Mouse (Mus musculus): ENCODE results near the gene Gm28635. TPM values are rescaled to one million over a fixed set of nuclear protein-coding genes. Genes with fewer than 3 reads are reported as not detected.

The Gm28635 gene
- polyA plus RNA-seq, 2 experiments = 0.01 TPM; not detected in 1

- TF ChIP-seq CTCF (IDR thresholded peaks at IDR 0.05; ENCODE audit: low read depth) = no peak
- TF ChIP-seq EP300 (IDR thresholded peaks at IDR 0.05; ENCODE audit: low read depth) = no peak
- WGBS (ENCODE audit: insufficient replicate concordance) = 88% methylated on average over 14 of the region's 14 CpGs
These were observed 46.0 kb upstream of the Gm28635 start for GRCm38 (mm10) chr2:84723856-84724255.

GRCm38 (mm10) chr2:84721182-84721581 lies 43.3 kb upstream of the Gm28635 start:
- no peak overlapping the region for H3K4me3 ChIP-seq (ENCODE audit: insufficient read depth in 1 of 2, low read depth in 2 of 2, low read length in 2 of 2)

More at GRCm38 (mm10) chr2:84723856-84724255, 46.0 kb upstream of the Gm28635 start:
- no peak for DNase-seq (ENCODE audit: low read depth in 3 of 3, low spot score in 3 of 3)
- no peak overlapping the region for H3K9ac ChIP-seq (replicated peaks)
- no peaks in the 10 kb centered on the region for H3K27me3 ChIP-seq (ENCODE audit: control insufficient read depth, insufficient read depth, low read length)
- peaks cover 42% of the 10 kb centered on the region for H3K36me3 ChIP-seq (replicated peaks; ENCODE audit: control insufficient read depth, insufficient read depth, low read depth)
- H3K9me3 ChIP-seq (ENCODE audit: control insufficient read depth, low read length) = no peaks in the 10 kb centered on the region
- ATAC-seq (ENCODE audit: insufficient read depth) = no peak
- no peak overlapping the region for H3K4me3 ChIP-seq (ENCODE audit: insufficient read depth in 1 of 2, low read depth in 2 of 2, low read length in 2 of 2)
- H3K4me1 ChIP-seq (replicated peaks; ENCODE audit: control insufficient read depth in 2 of 2, insufficient read depth in 2 of 2, low read length in 1 of 2) = peaks cover 20 to 26% of the 10 kb centered on the region in 2 experiments
- no peak overlapping the region; the same call in 1 of the 2 replicates for H3K4me2 ChIP-seq (ENCODE audit: low read depth)
- no peak overlapping the region for H3K27ac ChIP-seq

GRCm38 (mm10) chr2:84720718-84721117 lies 42.9 kb upstream of the Gm28635 start:
- H3K9me3 ChIP-seq (ENCODE audit: control insufficient read depth, low read length) = no peaks in the 10 kb centered on the region
- peaks cover 40% of the 10 kb centered on the region for H3K36me3 ChIP-seq (replicated peaks; ENCODE audit: control insufficient read depth, insufficient read depth, low read depth)
- no peaks in the 10 kb centered on the region for H3K27me3 ChIP-seq (ENCODE audit: control insufficient read depth, insufficient read depth, low read length)
- no peak overlapping the region for H3K27ac ChIP-seq
- H3K9ac ChIP-seq (replicated peaks) = no peak overlapping the region
- H3K4me1 ChIP-seq (replicated peaks; ENCODE audit: control insufficient read depth in 2 of 2, insufficient read depth in 2 of 2, low read length in 1 of 2) = peaks cover 23 to 25% of the 10 kb centered on the region in 2 experiments
- DNase-seq (ENCODE audit: low read depth in 3 of 3, low spot score in 3 of 3) (no peak), ATAC-seq (ENCODE audit: insufficient read depth) (no peak)
- H3K4me3 ChIP-seq (ENCODE audit: insufficient read depth in 1 of 2, low read depth in 2 of 2, low read length in 2 of 2) = no peak overlapping the region
- WGBS (ENCODE audit: insufficient replicate concordance) = 84% methylated on average over 2 of the region's 2 CpGs
- H3K4me2 ChIP-seq (ENCODE audit: low read depth) = no peak overlapping the region
- no peak for TF ChIP-seq EP300 (IDR thresholded peaks at IDR 0.05; ENCODE audit: low read depth)
- TF ChIP-seq CTCF (IDR thresholded peaks at IDR 0.05; ENCODE audit: low read depth) = no peak

More at GRCm38 (mm10) chr2:84721182-84721581, 43.3 kb upstream of the Gm28635 start:
- Histone ChIP-seq H3K27ac (peak overlapping the region; percentile 12; the same call in 1 of the 2 replicates), H3K4me1 (replicated peaks; ENCODE audit: control insufficient read depth in 2 of 2, insufficient read depth in 2 of 2, low read length in 1 of 2) (peaks cover 28 to 29% of the 10 kb centered on the region in 2 experiments), H3K4me2 (ENCODE audit: low read depth) (peak overlapping the region; percentile 12; the same call in 1 of the 2 replicates), H3K36me3 (replicated peaks; ENCODE audit: control insufficient read depth, insufficient read depth, low read depth) (peaks cover 42% of the 10 kb centered on the region), H3K27me3 (ENCODE audit: control insufficient read depth, insufficient read depth, low read length) (no peaks in the 10 kb centered on the region), H3K9ac (replicated peaks) (no peak overlapping the region), H3K9me3 (ENCODE audit: control insufficient read depth, low read length) (no peaks in the 10 kb centered on the region)
- no peak for TF ChIP-seq CTCF (IDR thresholded peaks at IDR 0.05; ENCODE audit: low read depth)
- no peak for TF ChIP-seq EP300 (IDR thresholded peaks at IDR 0.05; ENCODE audit: low read depth)
- no peak for ATAC-seq (ENCODE audit: insufficient read depth)
- DNase-seq (ENCODE audit: low read depth in 3 of 3, low spot score in 3 of 3) = no peak
- 28% methylated on average over 3 of the region's 3 CpGs for WGBS (ENCODE audit: insufficient replicate concordance)

- no peaks in the 10 kb centered on the region for H3K27me3 ChIP-seq (ENCODE audit: control insufficient read depth, insufficient read depth, low read length)
- DNase-seq (ENCODE audit: low read depth in 3 of 3, low spot score in 3 of 3) = no peak
- H3K27ac ChIP-seq = peak overlapping the region; percentile 82
- WGBS (ENCODE audit: insufficient replicate concordance) = 79% methylated on average over 4 of the region's 4 CpGs
- peaks cover 22 to 27% of the 10 kb centered on the region in 2 experiments for H3K4me1 ChIP-seq (replicated peaks; ENCODE audit: control insufficient read depth in 2 of 2, insufficient read depth in 2 of 2, low read length in 1 of 2)
- no peaks in the 10 kb centered on the region for H3K9me3 ChIP-seq (ENCODE audit: control insufficient read depth, low read length)
- H3K4me2 ChIP-seq (ENCODE audit: low read depth) = peak overlapping the region; percentile 87
- peak overlapping the region; percentile 49 for H3K9ac ChIP-seq (replicated peaks)
- ATAC-seq (ENCODE audit: insufficient read depth) = no peak
- TF ChIP-seq CTCF (IDR thresholded peaks at IDR 0.05; ENCODE audit: low read depth) (no peak), EP300 (IDR thresholded peaks at IDR 0.05; ENCODE audit: low read depth) (no peak)
- H3K36me3 ChIP-seq (replicated peaks; ENCODE audit: control insufficient read depth, insufficient read depth, low read depth) = peaks cover 11% of the 10 kb centered on the region
- H3K4me3 ChIP-seq (ENCODE audit: insufficient read depth in 1 of 2, low read depth in 2 of 2, low read length in 2 of 2) = no peak overlapping the region
These were observed 39.5 kb upstream of the Gm28635 start for GRCm38 (mm10) chr2:84717357-84717756.

- no peak for DNase-seq (ENCODE audit: low read depth in 3 of 3, low spot score in 3 of 3)
- Histone ChIP-seq H3K4me2 (ENCODE audit: low read depth) (peak overlapping the region; percentile 87), H3K9me3 (ENCODE audit: control insufficient read depth, low read length) (no peaks in the 10 kb centered on the region), H3K4me3 (ENCODE audit: insufficient read depth in 1 of 2, low read depth in 2 of 2, low read length in 2 of 2) (peak overlapping the region; percentile 77 to 98), H3K36me3 (replicated peaks; ENCODE audit: control insufficient read depth, insufficient read depth, low read depth) (peaks cover 4% of the 10 kb centered on the region; the same call in 1 of the 2 replicates), H3K27ac (peak overlapping the region; percentile 98), H3K4me1 (replicated peaks; ENCODE audit: control insufficient read depth in 2 of 2, insufficient read depth in 2 of 2, low read length in 1 of 2) (peaks cover 22 to 26% of the 10 kb centered on the region in 2 experiments), H3K9ac (replicated peaks) (peak overlapping the region; percentile 92), H3K27me3 (ENCODE audit: control insufficient read depth, insufficient read depth, low read length) (no peaks in the 10 kb centered on the region)
- no peak for TF ChIP-seq CTCF (IDR thresholded peaks at IDR 0.05; ENCODE audit: low read depth)
- peak; percentile 27; the same call in 1 of the 2 replicates for TF ChIP-seq EP300 (IDR thresholded peaks at IDR 0.05; ENCODE audit: low read depth)
- 11% methylated on average over 9 of the region's 9 CpGs for WGBS (ENCODE audit: insufficient replicate concordance)
- ATAC-seq (ENCODE audit: insufficient read depth) = no peak
These were observed 38.8 kb upstream of the Gm28635 start for GRCm38 (mm10) chr2:84716423-84717355.

Measured in liver, embryonic 14.5 days (tissue).